Mouse (Mus musculus): ENCODE measurements around the gene Pax2.

GRCm38 (mm10) chr19:44838321-44838720 is 82.5 kb downstream of the Pax2 start:
- no peak for TF ChIP-seq CTCF (IDR thresholded peaks at IDR 0.05; ENCODE audit: insufficient read depth, low read depth, low read length)
- no peak for TF ChIP-seq POLR2A (IDR thresholded peaks at IDR 0.05; ENCODE audit: insufficient read depth, low read depth, low read length)
